Mouse (Mus musculus) spleen, adult 2 months (tissue): ENCODE results near the gene Gbx1. TPM values are rescaled to one million over a fixed set of nuclear protein-coding genes. Genes with fewer than 3 reads are reported as not detected.

Source experiments
- DNase-seq, 2 experiments: peaks; one replicate each; pipeline versions ENCODE4 v3.0.0 to v3.0.0-alpha.2; 2012 to 2021; ENCODE audit warnings: low spot score in 2 of 2, low read depth in 1 of 2
- H3K27ac ChIP-seq: fragments of 200-500 bp; 2 replicates; pipeline ENCODE4 v1.5.1; 2012; ENCODE audit warnings: low read length, inconsistent platforms; ENCODE audit not compliant: insufficient read depth
- H3K27me3 ChIP-seq: fragments of 200-500 bp; 2 replicates; pipeline ENCODE4 v1.6.1; 2012; ENCODE audit warnings: mild to moderate bottlenecking, moderate library complexity, low read length, inconsistent platforms; ENCODE audit not compliant: control insufficient read depth, insufficient read depth
- H3K36me3 ChIP-seq: fragments of 200-500 bp; 2 replicates; pipeline ENCODE4 v1.6.1; 2012; ENCODE audit warnings: mild to moderate bottlenecking, low read length, inconsistent platforms; ENCODE audit not compliant: control insufficient read depth, insufficient read depth
- H3K4me1 ChIP-seq: fragments of 200-500 bp; 2 replicates; pipeline ENCODE4 v1.6.1; 2011; ENCODE audit warnings: inconsistent platforms; ENCODE audit not compliant: control insufficient read depth, insufficient read depth, insufficient read length
- H3K4me3 ChIP-seq: fragments of 200-500 bp; 2 replicates; pipeline ENCODE4 v1.5.1; 2011; ENCODE audit warnings: mild to moderate bottlenecking, inconsistent platforms; ENCODE audit not compliant: insufficient read depth, insufficient read length; ENCODE audit errors: extremely low read depth
- CTCF ChIP-seq: fragments of 200-500 bp; IDR thresholded peaks from 2 replicates; pipeline ENCODE4 v1.5.1; 2011; ENCODE audit warnings: mild to moderate bottlenecking, inconsistent platforms; ENCODE audit not compliant: insufficient read depth, insufficient read length, insufficient replicate concordance; ENCODE audit errors: extremely low read depth
- POLR2A ChIP-seq: fragments of 200-500 bp; IDR thresholded peaks from 2 replicates; pipeline ENCODE4 v1.6.1; 2011; ENCODE audit warnings: low read depth, low read length, inconsistent platforms
- WGBS: fragments of 180-500 bp; shearing (Covaris S2); methylation state at CpG from one replicate; pipeline ENCODE4 v1.1.7; 2018; 5-methylcytosine and 5-hydroxymethylcytosine counted together
- polyA plus RNA-seq: library from polyadenylated mRNA; depleted of rRNA; stranded (reverse); fragments of >200 nt; gene quantifications from 2 replicates; pipeline ENCODE4 v1.2.3, GENCODE M21; 2012

Gbx1 gene
- polyA plus RNA-seq, 1 experiment = not detected

GRCm38 (mm10) chr5:24492546-24493285, 34.3 kb downstream of the Gbx1 start:
- Histone ChIP-seq H3K27ac (no peak overlapping the region), H3K4me1 (no peaks in the 10 kb centered on the region), H3K27me3 (no peaks in the 10 kb centered on the region), H3K4me3 (no peak overlapping the region), H3K36me3 (peaks cover 31% of the 10 kb centered on the region)
- DNase-seq = no peak
- TF ChIP-seq CTCF (no peak), POLR2A (no peak)
- 89% methylated on average over 16 of the region's 16 CpGs for WGBS

- TF ChIP-seq CTCF (no peak), POLR2A (no peak)
- Histone ChIP-seq H3K4me3 (no peak overlapping the region), H3K36me3 (peaks cover 20% of the 10 kb centered on the region), H3K27ac (no peak overlapping the region), H3K4me1 (no peaks in the 10 kb centered on the region), H3K27me3 (no peaks in the 10 kb centered on the region)
- 93% methylated on average over 14 of the region's 14 CpGs for WGBS
- DNase-seq = no peak
Observed at GRCm38 (mm10) chr5:24490413-24490920, 36.5 kb downstream of the Gbx1 start.

GRCm38 (mm10) chr5:24486738-24487137, 40.3 kb downstream of the Gbx1 start:
- 97% methylated on average over 5 of the region's 5 CpGs for WGBS
- no peak for DNase-seq

GRCm38 (mm10) chr5:24486097-24486496, 40.9 kb downstream of the Gbx1 start:
- peaks cover 23% of the 10 kb centered on the region for H3K36me3 ChIP-seq
- TF ChIP-seq CTCF (peak; percentile 90), POLR2A (no peak)
- no peak overlapping the region for H3K27ac ChIP-seq
- H3K4me1 ChIP-seq = no peaks in the 10 kb centered on the region
- H3K4me3 ChIP-seq = no peak overlapping the region
- DNase-seq = peak; percentile 15 to 68
- H3K27me3 ChIP-seq = no peaks in the 10 kb centered on the region
- 11% methylated on average over 8 of the region's 8 CpGs for WGBS

More at GRCm38 (mm10) chr5:24486738-24487137, 40.3 kb downstream of the Gbx1 start:
- H3K27ac ChIP-seq = no peak overlapping the region
- H3K4me1 ChIP-seq = no peaks in the 10 kb centered on the region
- peaks cover 24% of the 10 kb centered on the region for H3K36me3 ChIP-seq
- no peak for TF ChIP-seq CTCF
- no peak for TF ChIP-seq POLR2A
- H3K27me3 ChIP-seq = no peaks in the 10 kb centered on the region
- H3K4me3 ChIP-seq = no peak overlapping the region

- Histone ChIP-seq H3K4me1 (no peaks in the 10 kb centered on the region), H3K36me3 (peaks cover 25% of the 10 kb centered on the region), H3K27ac (no peak overlapping the region), H3K27me3 (no peaks in the 10 kb centered on the region), H3K4me3 (no peak overlapping the region)
- WGBS = 94% methylated on average over 22 of the region's 22 CpGs
- TF ChIP-seq CTCF (no peak), POLR2A (no peak)
- DNase-seq = no peak
Observed at GRCm38 (mm10) chr5:24484963-24485362, 42.0 kb downstream of the Gbx1 start.

- H3K4me1 ChIP-seq = no peaks in the 10 kb centered on the region
- H3K4me3 ChIP-seq = no peak overlapping the region
- TF ChIP-seq CTCF (peak; percentile 75; the same call in 1 of the 2 replicates), POLR2A (no peak)
- no peaks in the 10 kb centered on the region for H3K27me3 ChIP-seq
- H3K36me3 ChIP-seq = peaks cover 30% of the 10 kb centered on the region
- H3K27ac ChIP-seq = no peak overlapping the region
- 56% methylated on average over 11 of the region's 11 CpGs for WGBS
- DNase-seq = peak; percentile 9 to 29
Observed at GRCm38 (mm10) chr5:24483326-24483725, 43.7 kb downstream of the Gbx1 start.
